ENCODE assay signal across 17 mouse cellular contexts in genomic region chr9:124411553-124411952, GRCm38 (mm10).
DNase-seq lines count a peak whose midpoint lies in the region.
"Had no signal": no experiment of that assay in that cellular context is flagged by ENCODE, and none has a peak within 500 bp of the region (broad histone marks: within the 10 kb centered on the region; RNA-seq: fewer than 3 reads in every experiment).

No protein-coding gene starts in this region.

- DNase-seq in embryo, embryonic 9.5 days (ENCODE audit: extremely low spot score): peak; percentile 4
- DNase-seq in embryo, embryonic 10.5 days (ENCODE audit: low spot score): no peak
- peak; percentile 28 to 59 for DNase-seq in thymus, adult 18-20 months
- DNase-seq in thymus, postnatal 10 days (ENCODE audit: low spot score in 2 of 2): peak; percentile 39 to 48
- peak; percentile 47 to 69 for DNase-seq in thymus, postnatal 36 days
- DNase-seq in urinary bladder, postnatal 36 days (ENCODE audit: low spot score in 2 of 2): no peak
- no peak for DNase-seq in gastrocnemius, postnatal 4 days (ENCODE audit: low spot score in 2 of 2)
- DNase-seq in left cerebral cortex, postnatal 4 days: no peak
- DNase-seq: adrenal gland, postnatal 10 days; adrenal gland, postnatal 36 days; cerebellum, adult 18-20 months; cerebellum, adult 9-10 months; cerebellum, postnatal 14 days; gastrocnemius, postnatal 25 days; heart, adult 11 months; heart, postnatal 14 days; heart, postnatal 4 days had no signal

- intact Hi-C loops in left cerebral cortex, postnatal 4 days (cut with DNase I): loop anchor here (5.0 kb wide), 2 partner anchors 44 to 59 kb away; no protein-coding TSS in a partner anchor

Comparison
In these comparisons a context has a peak if more than half of its experiments do, and no peak if none do; other contexts are left out.
1. DNase-seq: peak in embryo, embryonic 9.5 days (single experiment), thymus, adult 18-20 months (2 of 2), thymus, postnatal 10 days (2 of 2) and thymus, postnatal 36 days (2 of 2); none in embryo, embryonic 10.5 days (single experiment), urinary bladder, postnatal 36 days (0 of 2), gastrocnemius, postnatal 4 days (0 of 2) and left cerebral cortex, postnatal 4 days (single experiment).